Mouse (Mus musculus) right cerebral cortex, postnatal 25 days (tissue): ENCODE results near the gene Gtdc1.

Experiments used
- DNase-seq: peaks from one replicate; pipeline ENCODE4 v3.0.0; 2022

Gtdc1 gene

DNA sequence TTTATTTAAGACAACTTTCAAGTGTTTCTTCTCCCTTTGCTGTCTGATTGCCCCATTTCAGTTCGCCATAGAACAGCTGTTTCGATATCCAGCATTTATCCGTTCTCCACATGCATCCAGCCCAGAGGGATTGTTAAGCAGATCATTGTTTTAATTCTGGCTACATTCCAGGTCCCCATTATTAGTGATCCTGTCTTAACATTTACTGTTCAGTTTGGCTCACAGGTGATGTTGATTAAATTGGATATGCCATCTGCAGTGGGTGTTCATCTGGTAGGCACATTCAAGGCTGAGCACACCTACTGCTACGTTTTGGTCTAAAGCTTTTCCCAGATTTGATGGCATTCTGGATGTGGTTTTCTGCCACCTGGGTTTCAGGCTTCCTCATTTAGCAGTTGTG lies 409.4 kb downstream of the Gtdc1 start:
- DNase-seq = no peak
